Mouse (Mus musculus) frontal cortex, adult (tissue): Measurements from ENCODE around the gene Zfp638.
"Not testable (repeated sequence)": the region's sequence is repeated elsewhere in the genome, so short reads cannot be mapped to it uniquely, and the experiment has no call there.

Experiments
- ATAC-seq: cut with Nextera tagmentation; 2 replicates; pipeline ENCODE4 v1.9.2; 2017; ENCODE audit warnings: mild to moderate bottlenecking, moderate library complexity, mixed read lengths; ENCODE audit not compliant: low TSS enrichment

Gene Zfp638

GRCm38 (mm10) chr6:83866954-83867597, at the start of gene Zfp638:
Gene Zfp638, plus strand, starts transcription at chr6:83867109.
- ATAC-seq, result peak; percentile 96

- ATAC-seq, result no peak
These were observed 47.9 kb upstream of the Zfp638 start for GRCm38 (mm10) chr6:83818996-83819395.

GRCm38 (mm10) chr6:83820727-83821515, 46.0 kb upstream of the Zfp638 start:
- ATAC-seq, result peak; percentile 41; the same call in 1 of the 2 replicates

GRCm38 (mm10) chr6:83821856-83822255, 45.1 kb upstream of the Zfp638 start:
- no peak for ATAC-seq

- peak; percentile 58 for ATAC-seq
These were observed 35.8 kb upstream of the Zfp638 start for GRCm38 (mm10) chr6:83830941-83831605.

- peak; percentile 96 for ATAC-seq
These were observed 35.2 kb upstream of the Zfp638 start, which contains the start of gene Paip2b for GRCm38 (mm10) chr6:83831606-83832123. Gene Paip2b, minus strand, starts transcription at chr6:83831741.

- ATAC-seq, result not testable (repeated sequence)
These were observed 34.5 kb upstream of the Zfp638 start for GRCm38 (mm10) chr6:83832393-83832792.

DNA sequence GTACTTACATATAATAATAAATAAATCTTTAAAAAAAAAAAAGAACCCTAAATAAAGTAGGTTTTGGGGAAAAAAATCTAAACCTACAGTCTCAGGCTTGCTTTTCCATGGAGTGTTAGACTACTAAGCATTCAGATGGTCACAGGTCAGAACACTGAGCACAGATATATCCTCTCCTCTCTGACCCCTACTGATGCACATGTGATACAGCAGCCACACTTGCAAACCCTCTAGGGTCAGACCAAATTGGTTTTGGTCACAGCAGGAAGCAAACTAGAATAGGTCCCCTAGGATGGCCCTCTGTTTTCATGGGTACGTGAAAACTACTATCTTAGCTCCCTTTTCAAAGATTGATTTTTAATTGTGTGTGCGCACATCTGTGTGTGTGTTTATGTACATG, 30.1 kb upstream of the Zfp638 start:
- ATAC-seq, result no peak

GRCm38 (mm10) chr6:83838046-83838445, 28.9 kb upstream of the Zfp638 start:
- no peak for ATAC-seq

GRCm38 (mm10) chr6:83840086-83840485, 26.8 kb upstream of the Zfp638 start:
- ATAC-seq, result no peak

DNA sequence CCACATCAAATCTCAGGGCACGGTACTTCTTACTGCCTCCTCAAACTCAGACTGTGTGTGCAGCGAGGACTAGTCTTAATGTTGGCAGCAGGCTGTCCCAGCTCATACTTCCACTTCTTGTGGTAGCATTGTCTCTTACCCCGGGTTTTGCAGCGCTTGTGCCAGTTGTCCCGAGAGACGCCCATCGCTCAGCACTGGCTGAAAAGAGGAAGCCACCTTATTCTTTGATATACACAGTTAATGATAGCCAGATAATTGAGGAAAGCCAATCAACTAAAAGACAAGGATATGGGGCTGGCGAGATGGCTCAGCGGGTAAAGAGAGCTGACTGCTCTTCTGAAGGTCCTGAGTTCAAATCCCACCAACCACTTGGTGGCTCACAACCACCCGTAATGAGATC, 22.0 kb upstream of the Zfp638 start:
- ATAC-seq, result no peak

DNA sequence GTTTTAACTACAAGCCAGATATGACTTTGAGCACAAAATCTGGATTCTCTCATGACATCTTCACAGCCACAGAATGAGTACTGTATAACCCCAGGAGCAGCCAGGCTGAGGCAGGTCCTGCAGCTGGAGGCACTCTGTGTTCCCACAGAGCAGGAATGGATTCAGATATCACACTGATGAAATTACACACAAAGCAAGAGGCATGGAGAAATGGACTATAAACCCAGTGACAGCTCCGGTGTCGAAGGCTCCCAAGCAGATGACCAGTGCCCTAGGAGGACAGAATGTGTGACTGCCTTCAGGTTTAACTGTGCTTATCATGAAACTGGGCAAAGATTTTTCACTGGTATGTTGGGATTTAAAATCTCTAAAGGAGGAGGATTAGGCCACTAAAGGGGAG, 20.8 kb upstream of the Zfp638 start:
- no peak for ATAC-seq

GRCm38 (mm10) chr6:83849446-83849845, 17.5 kb upstream of the Zfp638 start:
- no peak for ATAC-seq

- ATAC-seq, result peak; percentile 59; the same call in 1 of the 2 replicates
These were observed 9.4 kb upstream of the Zfp638 start for GRCm38 (mm10) chr6:83857476-83857875.

DNA sequence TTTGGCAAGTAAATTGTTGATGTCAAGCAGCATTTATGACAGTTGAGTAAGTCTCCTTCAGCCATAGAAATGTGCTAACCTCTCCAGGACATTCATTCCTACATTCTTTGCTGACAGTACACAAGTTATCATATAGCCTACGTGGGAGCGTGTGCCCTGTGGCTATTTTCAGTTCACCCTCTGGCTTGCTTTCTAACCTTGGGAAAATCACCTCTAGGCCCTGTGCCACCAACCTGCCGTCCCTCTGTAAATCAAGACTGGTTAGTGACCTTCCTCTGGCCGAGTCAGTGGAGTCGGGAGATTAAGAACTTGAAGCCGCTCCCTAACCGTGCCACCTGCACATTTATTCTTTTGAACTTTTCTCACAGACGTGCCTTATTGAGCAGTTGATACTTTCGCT, 6.9 kb upstream of the Zfp638 start:
- no peak for ATAC-seq

- ATAC-seq, result no peak
These were observed 3.4 kb upstream of the Zfp638 start for GRCm38 (mm10) chr6:83863538-83863937.

GRCm38 (mm10) chr6:83866423-83866822, 486 bp upstream of the Zfp638 start:
- 0 out of 2 replicates have a peak, but pooled peaks have one; percentile 5 for ATAC-seq

GRCm38 (mm10) chr6:83867598-83868585, 983 bp downstream of the Zfp638 start:
- peak; percentile 56 for ATAC-seq

DNA sequence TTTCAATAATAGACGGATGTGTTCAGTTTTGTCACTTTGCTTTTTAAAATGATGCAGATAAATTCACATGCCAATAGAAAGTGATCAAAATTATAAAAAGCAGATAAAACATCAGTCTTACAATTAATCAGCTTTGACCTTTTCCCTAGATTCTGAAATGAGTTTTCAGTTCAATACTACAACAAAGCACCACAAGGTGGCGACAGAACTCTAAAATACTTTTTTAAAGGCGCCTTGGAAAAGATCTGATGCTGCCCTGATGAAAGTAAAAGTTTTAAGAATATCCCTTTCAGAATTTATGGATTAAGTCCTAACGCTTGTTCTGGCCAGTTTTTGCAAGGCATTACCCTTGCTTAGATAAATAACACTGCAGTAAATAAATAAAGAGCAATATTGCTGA, 12.9 kb downstream of the Zfp638 start:
- 0 out of 2 replicates have a peak, but pooled peaks have one; percentile 20 for ATAC-seq

GRCm38 (mm10) chr6:83886789-83887188, 19.9 kb downstream of the Zfp638 start:
- ATAC-seq, result no peak

DNA sequence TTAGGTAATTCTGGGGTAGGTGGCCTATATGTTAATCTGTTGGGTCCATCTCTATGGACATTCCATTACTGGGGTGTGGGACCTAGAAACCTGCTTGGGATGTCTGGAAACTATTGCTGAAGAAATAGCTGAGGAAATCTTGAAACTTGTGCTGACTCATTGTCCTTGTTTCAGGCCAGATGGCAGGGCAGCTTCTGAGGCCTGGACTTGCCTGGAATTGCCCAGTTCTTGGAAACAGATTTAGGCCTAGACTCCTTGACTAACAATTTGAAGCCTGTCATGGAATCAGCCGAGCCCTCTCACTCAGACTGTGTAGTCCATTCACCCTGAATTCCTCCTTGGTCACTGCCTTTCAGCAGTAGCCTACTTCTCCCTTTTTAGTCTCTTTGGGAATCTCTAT, 21.9 kb downstream of the Zfp638 start:
- ATAC-seq, result no peak
